Mouse (Mus musculus) CH12.LX (cell line): ENCODE data around the gene Tbc1d9. TPM values are rescaled to one million over a fixed set of nuclear protein-coding genes. Genes with fewer than 3 reads are reported as not detected.

Experiments
- DNase-seq: peaks from one replicate; pipeline ENCODE4 v3.0.0-alpha.2; 2013; ENCODE audit errors: extremely low read depth
- H3K27ac ChIP-seq: 2 replicates; pipeline ENCODE4 v1.5.1; 2012; ENCODE audit warnings: low read depth, mild to moderate bottlenecking, control low read depth, moderate library complexity; ENCODE audit not compliant: insufficient read depth
- H3K27me3 ChIP-seq: replicated peaks from 2 replicates; pipeline ENCODE3; 2012; ENCODE audit warnings: inconsistent platforms
- H3K36me3 ChIP-seq, 2 experiments: replicated peaks in 1 of 2; 2 replicates each; pipeline versions ENCODE3 to v1.6.1; 2012; ENCODE audit warnings: inconsistent platforms in 1 of 2, low read length in 1 of 2, mild to moderate bottlenecking in 1 of 2, mixed read lengths in 1 of 2, moderate library complexity in 1 of 2; ENCODE audit not compliant: control insufficient read depth in 1 of 2, insufficient read depth in 1 of 2
- H3K4me1 ChIP-seq, 2 experiments: 2 replicates each; pipeline ENCODE4 v1.6.1; 2012; ENCODE audit warnings: inconsistent platforms in 1 of 2, moderate library complexity in 1 of 2; ENCODE audit not compliant: insufficient read depth in 2 of 2, control insufficient read depth in 1 of 2
- H3K4me2 ChIP-seq: 2 replicates; pipeline ENCODE4 v1.6.1; 2012; ENCODE audit warnings: low read depth, mild to moderate bottlenecking, control low read depth; ENCODE audit not compliant: poor library complexity, insufficient read depth, severe bottlenecking
- H3K4me3 ChIP-seq, 3 experiments: fragments of 150-350 bp in 1 of 3; sonication (generic) in 1 of 3; replicated peaks in 1 of 3; 2 replicates each; pipeline versions ENCODE3 to v1.5.1; 2011 to 2012; ENCODE audit warnings: low read depth in 2 of 3, low read length in 2 of 3, mild to moderate bottlenecking in 2 of 3, moderate library complexity in 2 of 3, control low read depth in 1 of 3, improper control_type of control experiment in 1 of 3, inconsistent platforms in 1 of 3, mixed read lengths in 1 of 3; ENCODE audit not compliant: poor library complexity in 1 of 3
- H3K79me2 ChIP-seq: replicated peaks from 2 replicates; pipeline ENCODE4 v1.6.1; 2012; ENCODE audit warnings: mild to moderate bottlenecking, moderate library complexity; ENCODE audit not compliant: control insufficient read depth, poor library complexity, insufficient read depth, severe bottlenecking; ENCODE audit errors: extremely low read depth
- H3K9ac ChIP-seq: 2 replicates; pipeline ENCODE4 v1.6.1; 2012; ENCODE audit warnings: low read depth, mild to moderate bottlenecking, control low read depth, moderate library complexity; ENCODE audit not compliant: insufficient read depth
- H3K9me3 ChIP-seq: replicated peaks from 2 replicates; pipeline ENCODE3; 2012; ENCODE audit warnings: low read length, inconsistent platforms, mixed read lengths
- CHD1 ChIP-seq: IDR thresholded peaks from 2 replicates; pipeline ENCODE4 v1.6.1; 2012; ENCODE audit warnings: low read depth, low read length, improper control_type of control experiment, inconsistent platforms
- CHD2 ChIP-seq: IDR thresholded peaks from 2 replicates; pipeline ENCODE4 v1.6.1; 2011; ENCODE audit warnings: low read length, improper control_type of control experiment
- E2F4 ChIP-seq: IDR thresholded peaks from 2 replicates; pipeline ENCODE4 v1.6.1; 2011; ENCODE audit warnings: low read depth, low read length, improper control_type of control experiment; ENCODE audit not compliant: insufficient replicate concordance
- ETS1 ChIP-seq: conservative IDR thresholded peaks from 2 replicates; pipeline ENCODE4 v1.6.1; 2012; ENCODE audit warnings: low read depth, mild to moderate bottlenecking, inconsistent platforms, low read length, improper control_type of control experiment, moderate library complexity
- IRF4 ChIP-seq: IDR thresholded peaks from 2 replicates; pipeline ENCODE4 v1.6.1; 2014; ENCODE audit warnings: low read depth, mild to moderate bottlenecking, inconsistent platforms, low read length, improper control_type of control experiment
- JUND ChIP-seq: conservative IDR thresholded peaks from 2 replicates; pipeline ENCODE4 v1.6.1; 2011; ENCODE audit warnings: low read depth, low read length, improper control_type of control experiment
- MAFK ChIP-seq: IDR thresholded peaks from 2 replicates; pipeline ENCODE4 v1.6.1; 2011; ENCODE audit warnings: low read length, improper control_type of control experiment; ENCODE audit not compliant: insufficient replicate concordance
- MAZ ChIP-seq: IDR thresholded peaks from 2 replicates; pipeline ENCODE4 v1.6.1; 2012; ENCODE audit warnings: low read depth, mild to moderate bottlenecking, inconsistent platforms, low read length, improper control_type of control experiment, moderate library complexity
- PAX5 ChIP-seq: IDR thresholded peaks from 2 replicates; pipeline ENCODE4 v1.6.1; 2012; ENCODE audit warnings: low read length, inconsistent platforms, mixed read lengths
- POLR2A ChIP-seq: IDR thresholded peaks from 2 replicates; pipeline ENCODE4 v1.6.1; 2011; ENCODE audit warnings: low read depth, mild to moderate bottlenecking, improper control_type of control experiment, low read length
- POLR2AphosphoS2 ChIP-seq: IDR thresholded peaks from 2 replicates; pipeline ENCODE4 v1.6.1; 2011; ENCODE audit warnings: low read depth, low read length, improper control_type of control experiment
- RCOR1 ChIP-seq: conservative IDR thresholded peaks from 2 replicates; pipeline ENCODE4 v1.6.1; 2012; ENCODE audit warnings: low read depth, mild to moderate bottlenecking, inconsistent platforms, low read length, improper control_type of control experiment
- SIN3A ChIP-seq: IDR thresholded peaks from 2 replicates; pipeline ENCODE4 v1.6.1; 2012; ENCODE audit warnings: low read length, improper control_type of control experiment, inconsistent platforms
- SMC3 ChIP-seq: IDR thresholded peaks from 2 replicates; pipeline ENCODE4 v1.6.1; 2011; ENCODE audit warnings: low read depth, low read length, improper control_type of control experiment
- TCF12 ChIP-seq: IDR thresholded peaks from 2 replicates; pipeline ENCODE4 v1.6.1; 2014; ENCODE audit warnings: low read depth, mild to moderate bottlenecking, inconsistent platforms, low read length, improper control_type of control experiment
- USF1 ChIP-seq: IDR thresholded peaks from 2 replicates; pipeline ENCODE4 v1.6.1; 2014; ENCODE audit warnings: low read depth, mild to moderate bottlenecking, inconsistent platforms, low read length, improper control_type of control experiment
- ZC3H11A ChIP-seq: IDR thresholded peaks from 2 replicates; pipeline ENCODE4 v1.6.1; 2012; ENCODE audit warnings: low read depth, mild to moderate bottlenecking, inconsistent platforms, low read length, improper control_type of control experiment
- ZMIZ1 ChIP-seq: IDR thresholded peaks from 2 replicates; pipeline ENCODE4 v1.6.1; 2012; ENCODE audit warnings: low read depth, mild to moderate bottlenecking, inconsistent platforms, low read length, improper control_type of control experiment
- dilution Hi-C: fragments of 300-500 bp; cut with MboI; formaldehyde crosslinking; loops from 2 replicates; pipeline ENCODE4 v1.14.3; 2020; ENCODE audit warnings: low sequenced_read_pairs; ENCODE audit not compliant: extremely low pct_unique_long_range_greater_than_20kb, extremely low pct_ligation_motif_present
- in situ Hi-C: fragments of 300-500 bp; cut with MboI; formaldehyde crosslinking; loops from 3 replicates; pipeline ENCODE4 v1.14.3; 2019; ENCODE audit warnings: low sequenced_read_pairs, low pct_ligation_motif_present, low pct_unique_long_range_greater_than_20kb, mixed read lengths
- polyA plus RNA-seq: library from polyadenylated mRNA; unstranded; fragments of >175 nt; gene quantifications from 2 replicates; pipeline ENCODE4 v1.2.1, GENCODE M21; 2012; ENCODE audit warnings: low read depth; ENCODE audit not compliant: insufficient read length
- total RNA-seq, 2 experiments: library from RNA; depleted of rRNA; stranded (reverse); fragments of 300-350 nt in 1 of 2; fragments of >200 nt in 1 of 2; gene quantifications; 2 replicates each; pipeline ENCODE4 v1.2.3; 2012 to 2014

Tbc1d9 gene
- total and polyA plus RNA-seq, 3 experiments: 1.3 to 5.0 (median 1.6) TPM

DNA sequence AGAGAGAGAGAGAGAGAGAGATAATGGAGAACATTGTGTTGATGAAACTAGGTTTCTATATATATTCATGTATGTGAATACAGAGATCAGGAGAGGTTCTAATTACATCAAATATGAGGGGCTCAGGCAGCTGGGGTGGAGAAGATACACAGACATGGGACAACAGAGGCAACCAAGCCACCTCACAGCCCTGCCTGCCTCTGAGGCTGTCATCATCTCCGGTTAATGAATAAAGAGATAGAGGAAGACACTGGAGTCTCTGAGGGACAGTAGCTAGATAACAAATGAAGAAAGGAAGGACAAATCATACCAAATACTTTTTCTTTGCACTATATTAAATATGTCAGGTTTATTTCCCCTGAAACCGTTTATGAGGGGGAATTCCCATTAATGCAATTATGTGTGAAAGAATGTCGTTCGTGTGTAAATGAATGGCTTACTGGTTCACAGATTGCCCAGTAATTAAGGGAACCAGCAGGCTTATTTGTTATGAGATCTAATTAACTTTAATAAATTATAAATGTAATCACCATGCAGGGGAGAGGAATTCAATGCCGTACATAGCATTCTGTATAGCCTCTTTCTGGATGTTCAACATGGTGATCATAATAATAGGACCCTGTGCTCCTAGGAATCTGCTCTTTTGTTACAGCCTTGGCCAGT, 59.7 kb downstream of the Tbc1d9 start:
- no peak overlapping the region for H3K4me2 ChIP-seq
- TF ChIP-seq MAFK (no peak), SMC3 (no peak), IRF4 (no peak), MAZ (no peak), POLR2AphosphoS2 (no peak), POLR2A (no peak), CHD2 (no peak), RCOR1 (no peak), USF1 (no peak), JUND (no peak), CHD1 (no peak), PAX5 (no peak), ZMIZ1 (no peak), ETS1 (no peak), TCF12 (no peak)
- no peaks in the 10 kb centered on the region for H3K79me2 ChIP-seq
- no peaks in the 10 kb centered on the region for H3K27me3 ChIP-seq
- H3K27ac ChIP-seq: no peak overlapping the region
- H3K36me3 ChIP-seq: no peaks in the 10 kb centered on the region
- H3K4me1 ChIP-seq: peaks cover 0 to 8% of the 10 kb centered on the region in 2 experiments; a peak in 1 of 4 replicates
- in situ Hi-C loops (no loop called here), dilution Hi-C loops (no loop called here)
- H3K4me3 ChIP-seq: no peak overlapping the region
- H3K9ac ChIP-seq: no peak overlapping the region
- H3K9me3 ChIP-seq: no peaks in the 10 kb centered on the region
- DNase-seq: no peak

DNA sequence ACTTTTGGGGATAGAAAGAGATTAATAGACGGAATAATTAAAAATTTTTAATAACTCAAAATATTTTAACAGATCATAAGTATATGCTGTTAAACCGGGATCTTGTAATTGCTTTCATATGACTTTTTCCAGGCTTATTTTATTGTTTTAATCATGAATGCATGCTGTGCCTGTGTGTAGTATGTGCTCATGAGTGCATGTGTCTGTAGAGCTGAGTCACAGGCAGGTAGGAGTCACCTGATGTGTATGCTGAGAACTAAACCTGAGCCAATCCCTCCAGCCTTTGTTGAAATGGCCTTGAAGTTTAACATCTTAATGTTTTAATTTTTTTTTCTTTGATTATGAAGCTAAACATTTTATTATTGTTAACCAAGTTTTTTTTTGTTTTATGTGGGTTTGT, 60.4 kb downstream of the Tbc1d9 start:
- in situ Hi-C loops (no loop called here), dilution Hi-C loops (no loop called here)
- H3K36me3 ChIP-seq: no peaks in the 10 kb centered on the region
- no peak overlapping the region for H3K4me3 ChIP-seq
- no peaks in the 10 kb centered on the region for H3K79me2 ChIP-seq
- no peak for DNase-seq
- no peak overlapping the region for H3K4me2 ChIP-seq
- H3K27me3 ChIP-seq: no peaks in the 10 kb centered on the region
- H3K9ac ChIP-seq: no peak overlapping the region
- no peaks in the 10 kb centered on the region for H3K9me3 ChIP-seq
- no peak overlapping the region for H3K27ac ChIP-seq
- H3K4me1 ChIP-seq: peaks cover 0 to 8% of the 10 kb centered on the region in 2 experiments; a peak in 1 of 4 replicates
- no peak for TF ChIP-seq ZC3H11A
- TF ChIP-seq E2F4: no peak
- TF ChIP-seq ETS1: no peak
- TF ChIP-seq SIN3A: no peak
- TF ChIP-seq MAFK: no peak
- TF ChIP-seq POLR2A: no peak
